Mouse (Mus musculus): ENCODE data around the gene Sdr9c7. TPM values are rescaled to one million over a fixed set of nuclear protein-coding genes. Genes with fewer than 3 reads are reported as not detected.
A peak's percentile ranks its signal among the peaks of the same experiment; 100 is the strongest.
"Not testable (repeated sequence)": the region's sequence is repeated elsewhere in the genome, so short reads cannot be mapped to it uniquely, and the experiment has no call there.

Sdr9c7 gene
- polyA plus RNA-seq, 1 experiment = not detected

DNA sequence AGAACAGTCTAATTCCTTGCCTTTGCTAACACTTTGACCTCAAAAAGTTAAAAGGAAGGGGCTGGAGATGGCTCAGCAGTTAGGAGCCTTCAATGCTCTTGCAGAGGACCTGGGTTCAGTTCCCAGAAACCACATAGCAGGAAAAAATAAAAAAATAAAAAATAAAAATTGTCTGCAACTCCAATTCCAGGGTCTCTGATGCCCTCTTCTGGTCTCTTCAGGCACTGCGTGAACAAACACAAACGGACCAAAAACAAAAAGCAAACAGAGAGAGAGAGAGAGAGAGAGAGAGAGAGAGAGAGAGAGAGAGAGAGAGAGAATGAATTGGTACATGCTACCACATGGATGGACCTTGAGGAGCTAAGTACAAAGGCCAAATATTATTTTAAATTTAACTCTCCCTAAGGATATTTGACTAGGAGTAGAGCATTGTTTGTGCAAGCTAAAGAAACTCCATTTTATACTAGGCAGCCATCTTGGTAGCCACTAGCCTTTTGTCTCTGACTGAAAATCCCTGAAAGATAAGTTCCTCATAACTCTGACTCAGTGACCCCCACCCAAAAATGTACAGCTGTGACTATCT, 39.2 kb downstream of the Sdr9c7 start:
- Histone ChIP-seq H3K4me1 (ENCODE audit: control insufficient read depth, insufficient read depth, low read length) (no peaks in the 10 kb centered on the region), H3K4me3 (replicated peaks; ENCODE audit: control insufficient read depth, low read depth, low read length) (no peak overlapping the region), H3K27ac (ENCODE audit: control insufficient read depth, insufficient read depth, low read depth, low read length, poor library complexity) (no peak overlapping the region)
- WGBS = 0% methylated on average over 2 of the region's 2 CpGs
- no peak for TF ChIP-seq POLR2A (IDR thresholded peaks at IDR 0.05; ENCODE audit: borderline replicate concordance, control insufficient read depth, low read depth, low read length)
- no peak for TF ChIP-seq CTCF (IDR thresholded peaks at IDR 0.05; ENCODE audit: control insufficient read depth, insufficient read depth, low read length)

DNA sequence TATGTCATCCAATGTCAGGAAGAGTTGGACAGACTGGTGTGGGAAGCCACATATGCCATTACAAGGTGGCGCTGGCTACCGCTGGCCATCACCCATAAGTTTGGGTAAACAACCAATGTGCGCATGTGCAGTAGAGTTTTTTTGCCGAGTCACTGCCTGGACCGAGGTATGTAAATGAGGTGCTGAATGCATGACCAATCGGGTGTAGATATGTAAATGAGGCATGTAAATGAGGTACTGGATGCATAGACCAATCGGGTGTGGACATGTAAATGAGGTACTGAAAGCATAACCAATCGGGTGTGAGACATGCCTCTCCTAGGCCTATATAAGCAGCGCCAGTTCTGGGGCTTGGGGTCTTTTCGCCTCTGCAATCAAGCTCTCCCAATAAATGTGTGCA, 41.3 kb downstream of the Sdr9c7 start:
- H3K27ac ChIP-seq (ENCODE audit: control insufficient read depth, insufficient read depth, low read depth, low read length, poor library complexity); H3K4me1 ChIP-seq (ENCODE audit: control insufficient read depth, insufficient read depth, low read length); H3K4me3 ChIP-seq (replicated peaks; ENCODE audit: control insufficient read depth, low read depth, low read length): not testable (repeated sequence)
- 90% methylated on average over 10 of the region's 10 CpGs for WGBS

DNA sequence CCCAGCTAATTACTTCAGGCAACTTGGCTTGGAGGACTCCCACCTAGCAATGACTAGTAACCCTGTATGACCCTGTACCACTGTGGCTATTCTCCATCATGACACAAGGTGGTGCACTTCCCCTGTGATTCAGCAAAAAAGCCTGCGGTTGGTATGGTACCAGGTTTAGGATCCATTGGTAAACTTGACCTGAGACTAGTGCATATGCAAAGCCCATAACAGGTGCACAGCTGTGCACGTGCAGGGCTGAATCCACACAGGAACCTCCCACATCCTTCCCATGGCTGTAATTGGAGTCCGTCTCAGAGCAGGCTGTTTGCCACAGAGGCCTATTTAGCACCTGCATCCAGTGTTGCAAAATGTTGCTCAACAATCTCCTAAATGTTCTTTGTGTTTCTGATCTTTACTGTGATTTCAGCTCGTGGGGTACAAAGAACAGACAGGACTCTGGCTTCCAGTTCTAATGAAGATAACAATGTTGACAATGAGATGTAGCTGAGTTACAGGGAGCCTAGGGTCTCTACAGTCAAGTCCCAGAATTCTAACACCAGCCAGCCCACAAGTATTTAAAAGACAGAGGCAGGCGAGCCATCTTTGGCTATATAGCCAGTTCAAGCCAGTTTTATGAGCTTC, 47.2 kb downstream of the Sdr9c7 start:
- 18% methylated on average over 5 of the region's 5 CpGs for WGBS
- H3K27ac ChIP-seq (ENCODE audit: control insufficient read depth, insufficient read depth, low read depth, low read length, poor library complexity) = no peak overlapping the region
- TF ChIP-seq POLR2A (IDR thresholded peaks at IDR 0.05; ENCODE audit: borderline replicate concordance, control insufficient read depth, low read depth, low read length) (no peak), CTCF (IDR thresholded peaks at IDR 0.05; ENCODE audit: control insufficient read depth, insufficient read depth, low read length) (peak; percentile 40; the same call in 1 of the 2 replicates)

DNA sequence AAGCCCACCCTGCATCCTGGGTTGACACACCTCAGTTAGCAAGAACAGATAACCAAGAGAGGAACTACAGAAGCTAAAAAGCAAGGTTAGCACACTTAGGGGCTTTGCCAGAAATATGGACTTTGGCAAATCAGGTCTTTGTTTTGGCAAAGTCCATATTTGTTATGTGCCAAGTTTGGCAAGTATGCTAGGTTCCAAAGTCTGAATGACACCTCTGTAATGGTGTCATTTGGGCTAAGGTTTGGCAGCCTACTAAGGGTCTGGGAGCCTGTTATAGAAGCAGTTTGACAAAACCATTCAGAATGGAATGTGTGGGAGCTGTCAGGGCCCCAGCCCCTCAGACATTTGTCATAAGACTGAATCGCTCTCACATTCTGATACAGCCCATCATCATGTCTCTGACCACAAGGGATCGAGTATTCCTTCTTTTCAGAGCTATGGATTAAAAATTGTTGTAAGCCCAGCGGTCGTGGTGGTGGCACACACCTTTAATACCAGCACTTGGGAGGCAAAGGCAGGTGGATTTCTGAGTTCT, 51.3 kb downstream of the Sdr9c7 start:
- Histone ChIP-seq H3K27ac (ENCODE audit: control insufficient read depth, insufficient read depth, low read depth, low read length, poor library complexity) (no peak overlapping the region), H3K4me1 (ENCODE audit: control insufficient read depth, insufficient read depth, low read length) (no peaks in the 10 kb centered on the region; the same call in 1 of the 2 replicates), H3K4me3 (replicated peaks; ENCODE audit: control insufficient read depth, low read depth, low read length) (no peak overlapping the region)
- WGBS = 64% methylated on average over 4 of the region's 4 CpGs
- TF ChIP-seq POLR2A (IDR thresholded peaks at IDR 0.05; ENCODE audit: borderline replicate concordance, control insufficient read depth, low read depth, low read length) (no peak), CTCF (IDR thresholded peaks at IDR 0.05; ENCODE audit: control insufficient read depth, insufficient read depth, low read length) (no peak)

More for the DNA sequence above, 47.2 kb downstream of the Sdr9c7 start:
- Histone ChIP-seq H3K4me3 (replicated peaks; ENCODE audit: control insufficient read depth, low read depth, low read length) (no peak overlapping the region), H3K4me1 (ENCODE audit: control insufficient read depth, insufficient read depth, low read length) (no peaks in the 10 kb centered on the region; the same call in 1 of the 2 replicates)

DNA sequence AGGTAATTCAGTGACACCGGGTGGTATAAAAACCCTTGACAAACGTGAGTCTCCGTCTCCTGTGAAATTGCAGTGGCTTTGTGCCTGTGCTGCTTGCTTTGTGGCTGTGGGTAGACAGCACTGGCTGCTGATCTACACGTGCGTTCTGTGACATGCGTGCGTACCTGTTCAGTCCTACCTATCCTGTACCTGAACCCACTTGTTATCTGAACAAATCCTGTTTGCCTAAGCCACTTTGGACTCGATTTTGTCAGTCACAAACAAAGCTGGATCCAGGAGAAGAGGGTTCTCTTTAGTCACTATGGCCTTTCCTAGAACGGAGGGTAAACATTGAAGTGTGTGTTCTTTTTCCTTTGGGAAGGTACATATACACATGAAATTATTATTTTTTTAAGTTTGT, 53.1 kb downstream of the Sdr9c7 start:
- H3K4me3 ChIP-seq (replicated peaks; ENCODE audit: control insufficient read depth, low read depth, low read length) = no peak overlapping the region
- H3K4me1 ChIP-seq (ENCODE audit: control insufficient read depth, insufficient read depth, low read length) = no peaks in the 10 kb centered on the region
- WGBS = 82% methylated on average over 9 of the region's 9 CpGs
- no peak for TF ChIP-seq POLR2A (IDR thresholded peaks at IDR 0.05; ENCODE audit: borderline replicate concordance, control insufficient read depth, low read depth, low read length)
- no peak for TF ChIP-seq CTCF (IDR thresholded peaks at IDR 0.05; ENCODE audit: control insufficient read depth, insufficient read depth, low read length)
- no peak overlapping the region for H3K27ac ChIP-seq (ENCODE audit: control insufficient read depth, insufficient read depth, low read depth, low read length, poor library complexity)

DNA sequence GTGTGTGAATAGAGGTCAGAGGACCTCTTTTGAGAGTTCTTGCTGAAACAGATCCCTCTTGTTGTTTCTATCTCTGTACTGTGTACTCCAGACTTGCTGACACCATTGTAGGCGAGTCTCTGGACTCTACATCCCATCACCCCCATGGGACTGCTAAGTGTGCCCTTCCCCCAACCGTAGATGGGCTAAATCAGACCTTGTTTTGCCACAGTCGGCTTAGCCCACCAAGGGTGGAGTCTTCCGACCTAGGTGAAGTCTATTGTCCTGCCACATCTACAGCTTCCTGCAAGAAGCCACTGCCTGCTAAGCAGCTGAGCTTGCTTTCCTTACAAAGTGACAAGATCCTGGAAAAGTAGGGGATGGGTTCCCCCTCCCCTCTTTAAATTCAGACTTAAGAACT, 53.5 kb downstream of the Sdr9c7 start:
- 63% methylated on average over 4 of the region's 4 CpGs for WGBS
- TF ChIP-seq POLR2A (IDR thresholded peaks at IDR 0.05; ENCODE audit: borderline replicate concordance, control insufficient read depth, low read depth, low read length) = no peak
- no peak for TF ChIP-seq CTCF (IDR thresholded peaks at IDR 0.05; ENCODE audit: control insufficient read depth, insufficient read depth, low read length)
- Histone ChIP-seq H3K27ac (ENCODE audit: control insufficient read depth, insufficient read depth, low read depth, low read length, poor library complexity) (no peak overlapping the region), H3K4me3 (replicated peaks; ENCODE audit: control insufficient read depth, low read depth, low read length) (no peak overlapping the region), H3K4me1 (ENCODE audit: control insufficient read depth, insufficient read depth, low read length) (no peaks in the 10 kb centered on the region)

DNA sequence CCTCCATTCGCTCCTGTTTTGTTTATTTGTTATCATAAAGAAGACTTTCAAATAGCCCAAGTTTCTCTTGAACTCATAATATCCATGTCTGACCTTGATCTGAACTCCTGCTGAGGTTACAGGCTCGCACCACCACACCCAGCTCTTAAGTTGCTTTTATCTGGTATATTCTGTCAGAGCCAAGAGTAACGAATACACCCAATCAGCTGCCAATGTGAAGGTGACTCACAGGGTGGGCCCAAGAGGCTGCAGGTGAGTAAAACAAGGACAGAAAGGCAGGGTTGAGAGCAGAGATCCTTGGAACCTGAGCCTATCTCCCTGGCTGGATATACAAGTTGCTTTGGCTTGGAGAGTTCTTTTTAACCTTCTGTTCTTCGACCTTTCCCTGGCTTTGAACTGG, 56.7 kb downstream of the Sdr9c7 start:
- 66% methylated on average over 4 of the region's 4 CpGs for WGBS
- Histone ChIP-seq H3K27ac (ENCODE audit: control insufficient read depth, insufficient read depth, low read depth, low read length, poor library complexity) (no peak overlapping the region), H3K4me3 (replicated peaks; ENCODE audit: control insufficient read depth, low read depth, low read length) (no peak overlapping the region), H3K4me1 (ENCODE audit: control insufficient read depth, insufficient read depth, low read length) (no peaks in the 10 kb centered on the region)
- TF ChIP-seq CTCF (IDR thresholded peaks at IDR 0.05; ENCODE audit: control insufficient read depth, insufficient read depth, low read length) = no peak
- TF ChIP-seq POLR2A (IDR thresholded peaks at IDR 0.05; ENCODE audit: borderline replicate concordance, control insufficient read depth, low read depth, low read length) = no peak

DNA sequence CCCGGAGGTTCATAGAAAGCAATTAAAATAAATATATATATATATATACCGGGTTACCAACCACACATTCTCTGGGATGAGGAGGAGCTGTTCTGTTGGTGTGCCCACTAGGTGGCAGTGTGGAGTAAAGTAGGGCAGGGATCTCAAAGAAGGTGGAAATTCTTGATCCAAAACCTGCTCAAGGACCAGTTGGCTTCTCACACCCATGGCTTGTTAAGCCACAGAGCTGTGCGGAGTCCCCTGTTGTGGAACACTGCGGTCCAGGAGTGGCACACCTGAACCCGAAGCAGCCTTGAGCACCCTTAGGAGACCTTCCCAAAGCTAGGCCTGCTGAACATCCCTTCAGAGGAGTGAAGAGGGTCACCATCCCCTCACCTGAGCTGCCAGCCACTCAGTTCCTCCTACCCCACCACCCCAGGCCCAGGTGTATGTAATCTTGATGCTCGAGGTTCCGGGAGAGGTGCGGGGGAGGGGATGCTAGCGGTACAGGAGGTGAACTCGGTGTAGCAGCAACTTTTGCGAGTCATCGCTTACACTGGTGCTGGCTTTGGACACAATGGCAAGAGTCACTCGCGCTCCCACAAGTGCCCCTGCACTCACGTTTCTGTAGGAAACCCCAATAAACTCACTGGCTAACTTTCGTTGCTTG, 58.0 kb downstream of the Sdr9c7 start:
- WGBS = 58% methylated on average over 16 of the region's 16 CpGs
- H3K4me3 ChIP-seq (replicated peaks; ENCODE audit: control insufficient read depth, low read depth, low read length) = no peak overlapping the region
- no peak overlapping the region; the same call in 1 of the 2 replicates for H3K27ac ChIP-seq (ENCODE audit: control insufficient read depth, insufficient read depth, low read depth, low read length, poor library complexity)
- H3K4me1 ChIP-seq (ENCODE audit: control insufficient read depth, insufficient read depth, low read length) = no peaks in the 10 kb centered on the region
- peak; percentile 63 for TF ChIP-seq CTCF (IDR thresholded peaks at IDR 0.05; ENCODE audit: control insufficient read depth, insufficient read depth, low read length)
- TF ChIP-seq POLR2A (IDR thresholded peaks at IDR 0.05; ENCODE audit: borderline replicate concordance, control insufficient read depth, low read depth, low read length) = no peak

Measured in bone marrow, adult 2 months (tissue).